Mouse (Mus musculus): Measurements from ENCODE around the gene Lrrc8b.

GRCm38 (mm10) chr5:105496586-105496985, 81.0 kb downstream of the Lrrc8b start:
- TF ChIP-seq MAFK (IDR thresholded peaks at IDR 0.05; ENCODE audit: insufficient read depth, low read depth, low read length), result no peak
- TF ChIP-seq ZNF384 (IDR thresholded peaks at IDR 0.05; ENCODE audit: low read depth, low read length), result no peak

Data from ES-E14 (cell line).